Mouse (Mus musculus) right cerebral cortex, postnatal 25 days (tissue): ENCODE data around the gene Gli1.
"Not testable (repeated sequence)": the region's sequence is repeated elsewhere in the genome, so short reads cannot be mapped to it uniquely, and the experiment has no call there.

ENCODE experiments used
- DNase-seq: peaks from one replicate; pipeline ENCODE4 v3.0.0; 2022

The Gli1 gene

DNA sequence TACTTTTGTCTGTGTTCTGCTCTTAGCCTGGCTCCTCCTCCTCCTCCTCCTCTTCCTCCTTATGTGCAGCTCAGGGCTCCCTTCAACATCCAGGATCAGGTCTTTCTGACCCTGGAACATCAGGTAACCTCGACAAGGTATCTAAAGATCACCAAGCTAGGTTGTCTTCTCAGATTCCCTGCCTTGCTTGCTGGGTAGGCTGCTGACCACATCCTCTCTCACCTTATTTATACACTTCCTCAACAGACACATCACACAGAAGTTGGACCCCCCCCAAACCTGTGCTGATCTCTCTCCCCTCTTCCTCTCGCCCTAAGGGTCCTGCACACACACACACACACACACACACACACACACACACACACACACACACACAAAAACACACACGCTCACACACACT is 20.2 kb downstream of the Gli1 start, which contains the start of gene Arhgap9:
TSS of gene Arhgap9 (plus strand) at position 344 of the 400 bp plus-strand sequence.
- no peak for DNase-seq

- DNase-seq = no peak
Observed at GRCm38 (mm10) chr10:127319969-127320368, 21.8 kb downstream of the Gli1 start.

- no peak for DNase-seq
Observed at GRCm38 (mm10) chr10:127318009-127318408, 23.8 kb downstream of the Gli1 start.

DNA sequence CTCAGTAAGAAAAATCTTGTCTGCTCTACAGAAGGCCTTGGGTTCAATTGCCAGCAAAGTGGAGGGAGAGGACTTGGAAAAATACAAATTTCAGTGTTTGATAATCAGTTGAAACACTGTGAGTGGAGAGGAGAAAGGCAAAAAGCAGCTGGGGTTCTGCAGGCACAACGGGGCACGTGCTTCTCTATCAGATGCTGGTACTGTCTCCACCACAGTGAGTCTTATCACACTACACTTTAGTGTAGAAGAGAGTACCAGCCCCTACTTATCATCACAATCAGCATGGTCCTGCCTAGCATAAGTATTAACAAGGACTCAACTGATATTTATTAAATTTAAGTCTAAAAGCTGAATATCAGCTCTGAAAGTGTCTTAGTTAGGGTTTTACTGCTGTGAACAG is 24.5 kb downstream of the Gli1 start:
- no peak for DNase-seq

DNA sequence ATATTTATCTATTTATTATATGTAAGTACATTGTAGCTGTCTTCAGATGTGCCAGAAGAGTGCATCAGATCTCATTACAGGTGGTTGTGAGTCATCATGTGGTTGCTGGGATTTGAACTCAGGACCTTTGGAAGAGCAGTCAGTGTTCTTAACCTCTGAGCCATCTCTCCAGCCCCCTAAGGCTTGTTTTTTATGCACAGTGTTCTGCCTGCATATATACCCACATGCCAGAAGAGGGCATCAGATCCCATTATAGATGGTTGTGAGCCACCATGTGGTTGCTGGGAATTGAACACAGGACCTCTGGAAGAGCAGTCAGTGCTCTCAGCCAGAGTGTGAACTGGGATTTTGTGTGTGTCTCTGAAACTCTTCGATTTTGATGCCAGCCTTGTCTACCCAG is 26.8 kb downstream of the Gli1 start:
- DNase-seq = not testable (repeated sequence)

GRCm38 (mm10) chr10:127313516-127313915 is 28.3 kb downstream of the Gli1 start:
- DNase-seq = not testable (repeated sequence)

GRCm38 (mm10) chr10:127312858-127313257 is 28.9 kb downstream of the Gli1 start:
- DNase-seq = no peak

DNA sequence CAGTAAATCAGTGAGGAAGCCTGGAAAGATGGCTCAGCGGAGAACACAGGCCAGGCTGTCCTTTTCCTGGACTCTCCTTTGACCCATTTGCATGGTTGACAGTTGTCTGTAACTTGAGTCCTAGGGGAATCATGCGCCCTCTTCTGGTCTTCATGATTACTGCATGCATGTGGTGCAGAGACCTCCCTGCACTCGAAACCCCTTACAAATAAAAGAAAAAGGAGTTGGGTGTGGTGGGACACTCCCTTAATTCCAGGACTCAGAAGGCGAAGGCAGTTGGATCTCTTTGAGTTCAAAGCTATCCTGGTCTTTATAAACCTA is 29.5 kb downstream of the Gli1 start:
- peak; percentile 64 for DNase-seq

DNA sequence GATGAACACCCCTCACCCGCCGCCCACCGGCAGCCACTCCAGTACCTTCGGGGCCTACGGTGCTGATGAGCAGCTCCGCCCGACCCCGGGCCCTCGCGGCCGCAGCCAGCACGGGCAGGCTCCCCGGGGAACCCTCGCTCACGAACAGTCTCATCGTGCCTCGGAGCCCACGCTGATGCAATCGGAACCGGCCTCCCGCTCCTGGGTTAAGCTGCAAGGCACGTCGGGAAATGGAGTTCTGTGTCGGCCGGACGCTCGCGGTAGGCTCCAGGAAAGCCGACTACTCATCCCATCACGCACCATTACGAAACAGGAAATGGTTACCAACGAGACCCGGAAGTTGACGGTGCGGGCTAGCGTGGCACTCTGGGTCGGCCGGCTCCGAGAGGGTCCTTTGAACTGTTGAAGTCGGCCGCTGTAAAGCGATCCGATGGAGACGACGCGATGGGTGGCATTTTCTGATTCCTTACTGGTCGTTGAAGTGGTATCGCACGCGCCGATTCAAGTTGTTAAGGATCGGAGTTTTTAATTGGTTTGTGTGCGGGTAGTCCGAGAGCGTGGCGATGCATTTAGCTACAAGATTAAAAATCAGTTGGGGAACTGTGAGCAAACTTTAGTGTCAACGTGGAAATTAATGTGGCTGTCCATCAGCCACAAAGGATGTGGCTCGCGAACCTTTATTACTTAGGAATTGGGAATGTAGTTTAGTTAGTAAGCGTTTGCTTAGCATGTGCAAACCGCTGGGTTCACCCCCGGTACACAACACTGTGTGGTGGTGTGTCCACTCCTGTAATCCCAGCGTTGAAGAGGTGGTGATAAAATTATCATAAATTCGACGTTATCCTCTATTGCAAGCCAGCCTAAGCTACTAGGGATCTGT is 30.1 kb downstream of the Gli1 start, which contains the start of gene Mars:
TSS of gene Mars (minus strand) at position 311 of the 880 bp plus-strand sequence.
- peak; percentile 93 for DNase-seq

GRCm38 (mm10) chr10:127310523-127311475 is 31.0 kb downstream of the Gli1 start:
- DNase-seq = no peak

DNA sequence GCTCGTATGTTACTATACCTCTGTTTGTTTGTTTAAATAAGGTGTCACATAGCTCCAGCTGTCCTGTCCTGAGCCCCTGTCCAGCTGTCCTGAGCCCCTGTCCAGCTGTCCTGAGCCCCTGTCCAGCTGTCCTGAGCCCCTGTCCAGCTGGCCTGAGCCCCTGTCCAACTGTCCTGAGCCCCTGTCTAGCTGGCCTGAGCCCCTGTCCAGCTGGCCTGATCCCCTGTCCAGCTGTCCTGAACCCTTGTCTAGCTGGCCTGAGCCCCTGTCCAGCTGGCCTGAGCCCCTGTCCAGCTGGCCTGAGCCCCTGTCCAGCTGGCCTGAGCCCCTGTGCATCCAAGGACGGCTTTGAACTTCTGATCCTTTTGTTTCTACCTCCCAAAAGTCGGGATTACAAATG is 32.6 kb downstream of the Gli1 start:
- DNase-seq = not testable (repeated sequence)

DNA sequence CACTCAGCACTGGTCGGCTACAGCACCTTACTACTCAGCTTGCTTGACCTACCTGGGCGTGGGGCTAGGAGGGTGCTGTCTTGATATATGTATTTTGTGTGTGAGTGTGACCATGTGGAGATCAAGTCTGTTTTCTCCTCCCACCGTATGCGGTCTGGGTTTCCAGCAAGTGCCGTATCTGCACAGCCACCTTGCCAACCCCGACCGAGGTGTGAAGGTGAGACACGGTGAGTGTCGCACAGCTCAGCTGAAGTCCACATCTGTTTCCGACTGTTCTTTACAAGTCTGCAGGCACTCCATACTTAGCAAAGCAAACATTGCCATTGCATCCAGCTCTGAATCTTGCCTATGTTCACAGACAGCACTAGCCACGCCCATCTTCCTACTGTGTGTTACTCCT is 38.6 kb downstream of the Gli1 start:
- no peak for DNase-seq

GRCm38 (mm10) chr10:127300361-127300760 is 41.4 kb downstream of the Gli1 start:
- DNase-seq = no peak

- DNase-seq = no peak
Observed at GRCm38 (mm10) chr10:127297015-127297871, 44.5 kb downstream of the Gli1 start.

DNA sequence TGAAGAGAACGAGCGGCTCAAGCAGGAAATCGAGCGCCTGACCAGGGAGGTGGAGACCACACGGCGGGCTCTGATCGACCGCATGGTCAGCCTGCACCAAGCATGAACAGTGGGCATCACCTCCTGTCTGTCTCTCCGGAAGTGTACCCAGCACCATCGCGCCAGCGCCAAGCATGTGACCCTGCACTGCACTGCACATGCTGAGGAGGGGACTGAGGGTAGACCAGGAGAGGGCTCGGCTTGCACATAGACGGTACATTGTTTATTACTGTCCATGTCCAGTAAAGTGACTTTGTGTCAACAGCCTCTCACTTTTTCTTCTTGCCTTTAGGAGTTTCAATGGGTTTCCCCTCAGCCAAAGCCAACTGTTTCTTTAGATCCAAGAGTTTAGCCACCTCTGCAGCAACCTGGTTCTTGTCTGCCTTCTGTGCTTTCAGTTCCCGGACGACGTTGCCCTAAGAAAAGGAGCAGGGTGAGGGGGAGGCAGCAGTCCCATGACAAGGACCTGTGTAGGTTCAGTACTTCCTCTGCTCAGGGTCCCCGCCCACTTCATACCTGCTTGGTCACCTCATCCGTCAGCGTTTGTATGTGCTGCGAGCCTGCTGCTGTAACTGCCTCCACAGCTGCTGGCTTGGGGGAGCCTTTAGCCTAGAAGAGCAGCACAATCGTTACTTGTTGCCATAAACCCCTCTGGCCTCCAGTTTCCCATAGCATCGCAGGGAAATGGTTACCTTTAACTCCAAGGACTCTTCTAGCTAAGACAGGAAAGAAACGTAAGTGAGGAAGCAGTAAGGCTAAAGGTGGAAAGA is 45.6 kb downstream of the Gli1 start:
- DNase-seq = no peak

DNA sequence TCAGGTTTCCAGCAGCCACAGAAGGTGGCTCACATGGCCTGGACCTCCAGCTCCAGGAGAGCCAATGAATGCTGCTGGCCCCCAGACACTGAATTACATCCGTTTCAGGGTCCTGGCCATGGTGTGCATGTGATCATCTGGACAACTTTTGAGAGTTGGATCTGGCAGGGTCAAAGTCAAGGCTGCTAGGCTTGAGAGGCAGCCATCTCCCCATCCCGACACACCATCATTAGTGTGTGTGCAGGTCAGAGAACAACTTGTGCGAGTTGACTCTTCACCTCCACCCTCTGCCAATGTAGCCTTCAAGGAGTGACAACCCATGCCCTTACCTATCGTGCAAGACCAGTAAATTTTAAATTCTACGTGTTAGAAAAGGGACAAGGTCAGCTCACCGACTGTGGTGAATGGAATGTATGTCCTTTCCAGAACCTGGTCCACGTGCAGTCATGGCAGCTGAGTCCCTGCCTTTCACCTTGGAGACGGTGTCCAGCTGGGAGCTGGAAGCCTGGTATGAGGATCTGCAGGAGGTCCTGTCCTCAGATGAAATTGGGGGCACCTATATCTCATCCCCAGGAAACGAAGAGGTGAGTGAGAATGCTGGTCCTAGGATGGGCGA is 46.8 kb downstream of the Gli1 start:
- no peak for DNase-seq

DNA sequence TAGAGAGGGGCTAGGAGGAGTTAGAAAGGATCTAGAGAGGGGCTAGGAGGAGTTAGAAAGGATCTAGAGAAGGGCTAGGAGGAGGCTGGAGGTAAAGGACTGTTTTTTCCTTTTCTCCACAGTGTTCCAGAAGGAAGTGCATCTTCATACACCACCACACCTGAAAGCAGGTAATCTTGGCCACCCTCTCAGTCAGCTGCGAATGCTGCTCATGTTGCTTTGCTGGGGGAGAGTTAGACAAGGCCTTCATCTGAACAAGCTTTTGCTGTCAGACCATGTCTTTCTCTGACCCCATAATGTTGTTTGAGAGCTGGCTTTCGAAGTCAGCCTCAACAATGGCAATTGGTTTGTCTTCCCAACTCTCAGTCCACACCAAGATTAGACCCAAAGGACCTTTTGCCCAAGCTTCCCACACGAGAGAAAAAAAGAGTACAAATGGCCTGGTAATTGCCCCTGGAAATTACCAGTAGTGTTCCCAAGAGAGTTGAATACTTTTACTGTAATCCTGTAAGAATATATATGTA is 48.1 kb downstream of the Gli1 start:
- no peak for DNase-seq

GRCm38 (mm10) chr10:127292987-127293538 is 48.7 kb downstream of the Gli1 start:
- DNase-seq = no peak

- no peak for DNase-seq
Observed at GRCm38 (mm10) chr10:127291881-127292638, 49.7 kb downstream of the Gli1 start.
